Mouse (Mus musculus) forebrain, embryonic 16.5 days (tissue): Measurements from ENCODE around the gene Gsto2. TPM values are rescaled to one million over a fixed set of nuclear protein-coding genes. Genes with fewer than 3 reads are reported as not detected.
"Not testable (repeated sequence)": the region's sequence is repeated elsewhere in the genome, so short reads cannot be mapped to it uniquely, and the experiment has no call there.

ENCODE experiments used
- ATAC-seq: fragments of 200-750 bp; cut with Nextera tagmentation; 2 replicates; pipeline ENCODE4 v1.8.0; 2017; ENCODE audit warnings: mild to moderate bottlenecking, moderate library complexity
- H3K27ac ChIP-seq: fragments of 300-500 bp; sonication (generic); 2 replicates; pipeline ENCODE4 v1.5.1; 2014; ENCODE audit warnings: low read length, control low read depth
- H3K27me3 ChIP-seq: fragments of 300-500 bp; sonication (generic); replicated peaks from 2 replicates; pipeline ENCODE4 v1.6.1; 2014; ENCODE audit warnings: low read length; ENCODE audit not compliant: control insufficient read depth, insufficient read depth
- H3K36me3 ChIP-seq: fragments of 300-500 bp; sonication (generic); 2 replicates; pipeline ENCODE4 v1.6.1; 2014; ENCODE audit not compliant: control insufficient read depth, insufficient read depth
- H3K4me1 ChIP-seq: fragments of 300-500 bp; sonication (generic); replicated peaks from 2 replicates; pipeline ENCODE4 v1.6.1; 2014; ENCODE audit warnings: low read length; ENCODE audit not compliant: control insufficient read depth, insufficient read depth
- H3K4me2 ChIP-seq: fragments of 300-500 bp; sonication (generic); 2 replicates; pipeline ENCODE4 v1.6.1; 2014; ENCODE audit warnings: mild to moderate bottlenecking, low read length, control low read depth
- H3K4me3 ChIP-seq: fragments of 300-500 bp; sonication (generic); replicated peaks from 2 replicates; pipeline ENCODE4 v1.5.1; 2014; ENCODE audit warnings: mild to moderate bottlenecking, low read length, control low read depth
- H3K9ac ChIP-seq: fragments of 300-500 bp; sonication (generic); replicated peaks from 2 replicates; pipeline ENCODE4 v1.6.1; 2014; ENCODE audit warnings: low read depth, low read length, control low read depth
- H3K9me3 ChIP-seq: fragments of 300-500 bp; sonication (generic); 2 replicates; pipeline ENCODE4 v1.6.1; 2016; ENCODE audit warnings: low read length; ENCODE audit not compliant: control insufficient read depth
- WGBS: fragments of 180-500 bp; shearing (Covaris S2); extraction: QIAGEN DNeasy Blood & Tissue Kit; methylation state at CpG from one replicate; pipeline ENCODE4 v1.1.7; 2014; 5-methylcytosine and 5-hydroxymethylcytosine counted together
- polyA plus RNA-seq: library from polyadenylated mRNA; unstranded; fragments of >200 nt; fragmentation: Nextera tagmentation; extraction: Ambion mirVana; gene quantifications from 2 replicates; pipeline ENCODE4 v1.2.1, GENCODE M21; 2015

The Gsto2 gene
- polyA plus RNA-seq, 1 experiment from 2014 or later, result 1.2 TPM

DNA sequence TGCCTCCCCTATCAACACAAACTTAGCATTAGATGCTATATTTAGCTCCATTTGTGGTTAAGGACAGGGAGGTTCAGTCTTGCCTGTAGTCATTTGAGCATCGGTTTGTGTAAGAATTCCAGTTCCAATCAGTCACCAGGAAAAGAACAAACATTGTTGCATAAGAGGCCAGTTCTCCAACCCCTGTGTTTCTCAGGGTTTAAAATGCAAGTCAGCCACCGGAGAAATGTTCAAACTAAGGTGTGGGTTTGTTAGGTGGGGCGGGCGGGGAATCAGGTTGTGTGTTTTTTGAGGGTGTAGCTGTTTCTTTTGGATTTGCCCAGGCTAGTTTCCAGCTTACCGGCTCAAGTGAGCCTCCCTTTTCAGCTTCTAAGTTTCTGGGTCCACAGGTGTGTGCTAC, 30.7 kb upstream of the Gsto2 start:
- no peak for ATAC-seq
- no peak overlapping the region for H3K9ac ChIP-seq
- H3K4me2 ChIP-seq, result no peak overlapping the region
- H3K4me1 ChIP-seq, result peaks cover 8% of the 10 kb centered on the region; the same call in 1 of the 2 replicates
- peaks cover 4% of the 10 kb centered on the region; the same call in 1 of the 2 replicates for H3K27me3 ChIP-seq
- no peaks in the 10 kb centered on the region for H3K36me3 ChIP-seq
- no peak overlapping the region for H3K4me3 ChIP-seq
- no peaks in the 10 kb centered on the region for H3K9me3 ChIP-seq
- 92% methylated on average over 5 of the region's 5 CpGs for WGBS
- no peak overlapping the region for H3K27ac ChIP-seq

GRCm38 (mm10) chr19:47835776-47836175, 29.6 kb upstream of the Gsto2 start:
- WGBS, result 84% methylated on average over 7 of the region's 7 CpGs
- no peak for ATAC-seq
- Histone ChIP-seq H3K4me1 (peaks cover 8% of the 10 kb centered on the region; the same call in 1 of the 2 replicates), H3K4me2 (no peak overlapping the region), H3K27me3 (peaks cover 4% of the 10 kb centered on the region; the same call in 1 of the 2 replicates), H3K9ac (no peak overlapping the region), H3K4me3 (no peak overlapping the region), H3K9me3 (no peaks in the 10 kb centered on the region), H3K27ac (no peak overlapping the region), H3K36me3 (no peaks in the 10 kb centered on the region)

GRCm38 (mm10) chr19:47836701-47837526, 28.4 kb upstream of the Gsto2 start:
- Histone ChIP-seq H3K4me1 (peaks cover 8% of the 10 kb centered on the region; the same call in 1 of the 2 replicates), H3K9me3 (no peaks in the 10 kb centered on the region), H3K27ac (no peak overlapping the region), H3K9ac (peak overlapping the region; percentile 58), H3K4me3 (peak overlapping the region; percentile 56), H3K4me2 (peak overlapping the region; percentile 83), H3K27me3 (peaks cover 4% of the 10 kb centered on the region; the same call in 1 of the 2 replicates), H3K36me3 (no peaks in the 10 kb centered on the region)
- ATAC-seq, result peak; percentile 96
- WGBS, result 2% methylated on average over 49 of the region's 49 CpGs

DNA sequence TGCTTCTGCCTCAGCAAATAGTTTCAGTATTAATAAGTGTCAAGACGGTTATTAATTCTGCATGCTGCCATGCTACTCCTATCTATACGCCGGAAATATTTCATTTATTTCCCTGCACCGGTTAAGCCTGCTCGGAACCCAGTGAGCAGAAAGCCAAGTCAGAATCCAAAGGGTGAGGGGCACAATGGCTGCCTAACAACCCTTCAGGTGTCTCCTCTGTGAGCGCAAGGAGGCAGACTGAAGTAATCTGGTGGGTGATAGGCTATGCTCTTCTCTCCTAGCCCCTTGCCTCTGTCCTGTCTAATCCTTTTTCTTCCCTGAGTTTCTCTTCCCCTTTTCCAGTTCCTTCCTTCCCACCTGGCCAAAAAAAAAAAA, 27.8 kb upstream of the Gsto2 start:
- WGBS, result 1% methylated on average over 6 of the region's 6 CpGs
- ATAC-seq, result peak; percentile 61
- H3K36me3 ChIP-seq, result no peaks in the 10 kb centered on the region

DNA sequence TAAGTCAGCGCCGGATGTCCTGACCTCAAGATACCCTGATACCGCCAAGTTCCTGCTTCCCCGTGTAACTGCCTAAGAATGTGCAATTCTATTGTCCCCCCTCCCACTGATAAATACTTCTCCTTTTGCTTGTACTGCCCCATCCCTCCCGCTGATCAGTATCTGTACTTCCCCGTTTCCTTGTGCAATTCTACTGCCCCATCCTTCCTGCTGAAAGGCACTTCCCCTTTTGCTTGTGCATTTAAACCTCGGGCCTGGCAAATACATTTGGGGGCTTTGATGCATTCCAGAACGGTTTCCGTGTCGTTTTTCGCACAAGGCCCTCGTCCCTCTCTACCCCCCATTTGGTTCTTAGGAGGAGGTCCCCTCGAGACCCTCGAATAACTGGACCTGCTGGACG, 24.1 kb upstream of the Gsto2 start:
- 89% methylated on average over 13 of the region's 15 CpGs for WGBS

More for the DNA sequence above, 27.8 kb upstream of the Gsto2 start:
- no peak overlapping the region for H3K27ac ChIP-seq
- peak overlapping the region; percentile 58 for H3K9ac ChIP-seq
- H3K4me1 ChIP-seq, result peaks cover 8% of the 10 kb centered on the region; the same call in 1 of the 2 replicates
- H3K4me2 ChIP-seq, result peak overlapping the region; percentile 83
- H3K9me3 ChIP-seq, result no peaks in the 10 kb centered on the region
- peaks cover 4% of the 10 kb centered on the region; the same call in 1 of the 2 replicates for H3K27me3 ChIP-seq
- peak overlapping the region; percentile 56 for H3K4me3 ChIP-seq

GRCm38 (mm10) chr19:47849735-47850134, 15.6 kb upstream of the Gsto2 start:
- Histone ChIP-seq H3K36me3 (no peaks in the 10 kb centered on the region), H3K27ac (no peak overlapping the region), H3K4me1 (peaks cover 8% of the 10 kb centered on the region), H3K9ac (no peak overlapping the region), H3K27me3 (no peaks in the 10 kb centered on the region), H3K9me3 (no peaks in the 10 kb centered on the region), H3K4me3 (no peak overlapping the region), H3K4me2 (no peak overlapping the region)
- no peak for ATAC-seq
- WGBS, result 92% methylated on average over 3 of the region's 3 CpGs

More for the DNA sequence above, 24.1 kb upstream of the Gsto2 start:
- H3K27me3 ChIP-seq, H3K36me3 ChIP-seq, H3K27ac ChIP-seq, H3K4me2 ChIP-seq, H3K4me1 ChIP-seq, H3K4me3 ChIP-seq, H3K9ac ChIP-seq, H3K9me3 ChIP-seq, ATAC-seq: not testable (repeated sequence)

DNA sequence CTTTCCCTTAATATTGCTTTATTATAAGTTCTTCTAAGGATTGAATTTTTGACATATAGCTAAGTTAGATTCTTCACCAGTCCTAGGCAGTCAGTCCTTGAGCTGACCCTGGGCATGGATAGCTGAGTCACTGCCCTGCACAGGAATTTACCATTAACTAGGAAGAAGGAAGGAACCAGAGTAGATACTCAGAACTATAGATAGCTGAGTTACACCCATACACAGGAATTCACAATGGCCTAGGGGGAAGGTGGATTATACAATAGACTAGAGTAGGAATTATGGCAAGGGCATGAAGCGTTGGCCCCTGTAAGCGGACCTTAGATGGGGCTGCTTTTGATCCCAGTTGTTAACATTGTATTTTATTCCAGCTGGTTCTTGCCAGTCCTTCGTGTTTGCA, 13.2 kb upstream of the Gsto2 start:
- 86% methylated on average over 3 of the region's 3 CpGs for WGBS
- ATAC-seq, H3K4me3 ChIP-seq, H3K27ac ChIP-seq, H3K36me3 ChIP-seq, H3K4me2 ChIP-seq, H3K9me3 ChIP-seq, H3K9ac ChIP-seq, H3K27me3 ChIP-seq: not testable (repeated sequence)
- H3K4me1 ChIP-seq, result peaks cover 12% of the 10 kb centered on the region

GRCm38 (mm10) chr19:47853053-47853452, 12.3 kb upstream of the Gsto2 start:
- 83% methylated on average over 3 of the region's 3 CpGs for WGBS
- no peak overlapping the region for H3K4me3 ChIP-seq
- H3K9ac ChIP-seq, result no peak overlapping the region
- H3K27ac ChIP-seq, result no peak overlapping the region
- H3K4me1 ChIP-seq, result peaks cover 12% of the 10 kb centered on the region
- ATAC-seq, result no peak
- H3K9me3 ChIP-seq, result no peaks in the 10 kb centered on the region
- H3K4me2 ChIP-seq, result no peak overlapping the region
- no peaks in the 10 kb centered on the region for H3K27me3 ChIP-seq
- no peaks in the 10 kb centered on the region for H3K36me3 ChIP-seq

DNA sequence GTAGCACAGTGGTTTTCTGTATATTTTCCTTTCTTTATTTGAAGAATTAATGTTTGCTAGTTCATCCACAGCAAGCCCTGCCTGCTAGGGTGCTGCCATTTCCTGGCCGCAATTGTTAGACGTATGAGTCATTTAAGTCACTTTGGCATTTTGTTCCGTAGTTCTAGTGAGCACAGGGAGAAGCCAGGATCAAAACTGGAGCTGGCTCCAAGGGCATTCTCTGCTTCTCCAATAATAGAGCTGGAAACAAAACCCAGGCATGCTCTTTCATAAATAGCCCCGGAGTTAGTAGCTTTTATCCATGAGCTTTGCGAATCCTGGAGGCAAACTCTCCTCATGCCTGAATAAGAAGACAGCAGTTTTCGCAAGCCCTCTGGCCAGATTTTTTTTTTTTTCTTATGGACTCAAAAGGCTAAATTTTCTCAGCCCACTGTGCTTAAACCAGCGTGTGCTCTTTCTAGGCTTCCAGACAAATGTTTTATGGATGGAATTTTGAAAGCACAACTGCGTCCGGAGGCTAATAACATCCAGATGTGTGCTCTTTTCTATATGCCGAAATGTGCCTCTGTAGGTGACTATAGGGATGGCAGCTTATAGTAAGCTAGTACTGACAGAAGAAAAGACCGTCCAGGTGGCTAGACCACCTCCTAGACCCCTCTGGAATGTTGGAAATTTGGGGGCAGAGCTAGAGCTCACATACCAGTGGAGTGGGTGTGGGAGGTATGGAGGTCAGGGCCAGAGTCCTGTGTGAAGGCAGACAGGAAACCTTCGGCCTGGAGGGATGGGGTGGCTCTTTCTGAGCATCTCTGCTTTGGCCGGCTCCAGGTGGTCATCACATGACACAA, 11.2 kb upstream of the Gsto2 start:
- no peaks in the 10 kb centered on the region for H3K9me3 ChIP-seq
- H3K9ac ChIP-seq, result peak overlapping the region; percentile 79
- H3K27me3 ChIP-seq, result no peaks in the 10 kb centered on the region
- H3K4me2 ChIP-seq, result peak overlapping the region; percentile 97
- H3K4me3 ChIP-seq, result peak overlapping the region; percentile 82
- peaks cover 12% of the 10 kb centered on the region for H3K4me1 ChIP-seq
- H3K27ac ChIP-seq, result no peak overlapping the region
- ATAC-seq, result peak; percentile 64
- H3K36me3 ChIP-seq, result no peaks in the 10 kb centered on the region
- 18% methylated on average over 13 of the region's 13 CpGs for WGBS
